Mouse (Mus musculus) thymus, adult 2 months (tissue): ENCODE measurements around the gene Lkaaear1.

ENCODE experiments used
- CTCF ChIP-seq: fragments of 200-500 bp; IDR thresholded peaks from 2 replicates; pipeline ENCODE4 v1.5.1; 2012; ENCODE audit warnings: mild to moderate bottlenecking, control low read depth, low read length, moderate library complexity, borderline replicate concordance; ENCODE audit not compliant: control insufficient read depth, poor library complexity, insufficient read depth; ENCODE audit errors: extremely low read depth
- POLR2A ChIP-seq: fragments of 200-500 bp; IDR thresholded peaks from 2 replicates; pipeline ENCODE4 v1.6.1; 2012; ENCODE audit warnings: mild to moderate bottlenecking, low read length, control low read depth, moderate library complexity; ENCODE audit not compliant: control insufficient read depth, poor library complexity, insufficient read depth; ENCODE audit errors: extremely low read depth

DNA sequence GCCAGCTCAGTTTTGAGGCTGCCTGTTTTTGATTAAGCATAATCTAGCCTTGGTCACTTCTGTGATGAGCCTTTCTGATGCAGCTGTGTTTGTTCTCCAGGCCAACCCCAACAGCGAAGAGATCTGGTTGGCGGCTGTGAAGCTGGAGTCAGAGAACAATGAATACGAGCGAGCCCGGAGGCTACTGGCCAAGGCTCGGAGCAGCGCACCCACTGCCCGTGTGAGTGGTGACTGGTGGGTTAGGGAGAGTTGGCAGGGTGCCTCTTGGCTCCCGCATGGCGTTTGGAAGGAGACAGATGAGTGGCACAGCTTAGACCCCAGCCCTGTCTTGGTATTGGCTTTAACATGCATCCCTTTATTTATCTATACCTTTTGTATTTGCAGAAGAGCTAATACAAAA, 49.3 kb downstream of the Lkaaear1 start:
- no peak for TF ChIP-seq CTCF
- no peak for TF ChIP-seq POLR2A
